In the genomic region with DNA sequence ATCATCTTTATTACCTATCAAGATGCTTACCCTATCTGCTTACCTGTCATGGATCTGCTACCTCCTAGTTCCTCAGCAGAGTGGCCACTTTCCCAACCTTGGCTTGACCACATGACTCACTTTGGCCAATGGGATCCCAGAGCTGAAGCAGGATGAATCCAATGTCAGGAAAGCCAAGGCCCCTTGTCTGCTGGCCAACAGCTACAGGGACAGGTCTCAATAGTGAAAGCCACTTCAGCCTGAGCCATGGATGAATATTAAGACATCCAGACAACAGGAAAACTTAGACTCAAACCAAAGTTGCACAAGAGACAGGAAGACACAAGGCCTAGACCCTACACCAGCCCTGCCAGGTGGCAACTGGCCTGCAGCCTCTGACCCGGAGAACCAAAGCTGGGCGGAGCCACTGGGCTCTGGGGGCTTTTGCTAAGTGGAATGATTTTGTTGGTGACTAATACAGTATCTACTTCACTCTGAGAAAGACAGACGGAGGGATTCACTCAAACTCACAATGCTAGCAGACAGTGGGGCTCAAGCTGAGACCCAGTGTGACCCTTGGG, we compare ENCODE assay signal across 16 mouse cellular contexts.
A peak's percentile ranks its signal among the peaks of the same experiment; 100 is the strongest.
DNase-seq lines count a peak whose midpoint lies in the region; ATAC-seq lines count a peak whose summit lies in the region.
"Had no signal": no experiment of that assay in that cellular context is flagged by ENCODE, and none has a peak within 500 bp of the region (broad histone marks: within the 10 kb centered on the region; RNA-seq: fewer than 3 reads in every experiment).

No protein-coding gene starts in this region.

- H3K9ac ChIP-seq in intestine, embryonic 14.5 days (ENCODE audit: low read length) = no peak overlapping the region
- no peak overlapping the region for H3K9ac ChIP-seq in intestine, embryonic 16.5 days (ENCODE audit: low read depth, low read length)
- no peak overlapping the region for H3K9ac ChIP-seq in embryonic facial prominence, embryonic 12.5 days
- no peak overlapping the region for H3K9ac ChIP-seq in heart, embryonic 12.5 days
- H3K9ac ChIP-seq: intestine, embryonic 15.5 days had no signal

- DNase-seq in intestine, embryonic 14.5 days (ENCODE audit: low spot score) = no peak
- DNase-seq in cerebellum, adult 11-12 months = no peak
- DNase-seq in lung, postnatal 10 days = no peak
- DNase-seq: cerebellum, adult 8-10 months; embryo, embryonic 11 days; liver; lung, postnatal 4 days; right cerebral cortex, postnatal 25 days had no signal

- 87% methylated on average over 3 of the region's 3 CpGs for WGBS in intestine, embryonic 14.5 days
- WGBS in intestine, embryonic 16.5 days = 77% methylated on average over 3 of the region's 3 CpGs
- WGBS in embryonic facial prominence, embryonic 12.5 days = 81% methylated on average over 3 of the region's 3 CpGs
- WGBS in heart, embryonic 12.5 days = 77% methylated on average over 3 of the region's 3 CpGs

- H3K4me2 ChIP-seq in intestine, embryonic 14.5 days (ENCODE audit: low read length) = no peak overlapping the region
- no peak overlapping the region for H3K4me2 ChIP-seq in intestine, embryonic 16.5 days (ENCODE audit: low read depth, low read length)
- no peak overlapping the region for H3K4me2 ChIP-seq in embryonic facial prominence, embryonic 12.5 days (replicated peaks)
- no peak overlapping the region for H3K4me2 ChIP-seq in heart, embryonic 12.5 days
- H3K4me2 ChIP-seq: intestine, embryonic 15.5 days had no signal

- H3K4me1 ChIP-seq in intestine, embryonic 14.5 days (replicated peaks; ENCODE audit: control insufficient read depth, insufficient read depth, low read length) = 0 out of 2 replicates have a peak, but pooled peaks cover 8% of the 10 kb centered on the region
- 0 out of 2 replicates have a peak, but pooled peaks cover 2% of the 10 kb centered on the region for H3K4me1 ChIP-seq in intestine, embryonic 16.5 days (ENCODE audit: control insufficient read depth, insufficient read depth, low read length)
- peaks cover 42% of the 10 kb centered on the region for H3K4me1 ChIP-seq in brown adipose tissue, adult 24 weeks (ENCODE audit: control insufficient read depth, insufficient read depth, insufficient read length, low read length)
- H3K4me1 ChIP-seq in embryonic facial prominence, embryonic 12.5 days = peaks cover 11% of the 10 kb centered on the region
- H3K4me1 ChIP-seq in heart, embryonic 12.5 days (replicated peaks) = peaks cover 66% of the 10 kb centered on the region

- no peaks in the 10 kb centered on the region for H3K36me3 ChIP-seq in intestine, embryonic 14.5 days (ENCODE audit: control insufficient read depth, insufficient read depth, low read length)
- no peaks in the 10 kb centered on the region for H3K36me3 ChIP-seq in intestine, embryonic 16.5 days (ENCODE audit: control insufficient read depth, insufficient read depth, low read length)
- H3K36me3 ChIP-seq in embryonic facial prominence, embryonic 12.5 days = no peaks in the 10 kb centered on the region
- H3K36me3 ChIP-seq in heart, embryonic 12.5 days = no peaks in the 10 kb centered on the region
- H3K36me3 ChIP-seq: intestine, embryonic 15.5 days had no signal

- H3K4me3 ChIP-seq in intestine, embryonic 14.5 days (ENCODE audit: low read depth, low read length) = no peak overlapping the region
- no peak overlapping the region for H3K4me3 ChIP-seq in intestine, embryonic 16.5 days (ENCODE audit: low read length)
- no peak overlapping the region for H3K4me3 ChIP-seq in brown adipose tissue, adult 24 weeks (ENCODE audit: insufficient read depth, low read depth, low read length)
- no peak overlapping the region for H3K4me3 ChIP-seq in embryonic facial prominence, embryonic 12.5 days
- H3K4me3 ChIP-seq in heart, embryonic 12.5 days = no peak overlapping the region
- H3K4me3 ChIP-seq: intestine, embryonic 15.5 days had no signal

- no peaks in the 10 kb centered on the region for H3K27me3 ChIP-seq in intestine, embryonic 14.5 days (replicated peaks; ENCODE audit: control insufficient read depth, insufficient read depth, low read length)
- H3K27me3 ChIP-seq in intestine, embryonic 16.5 days (replicated peaks; ENCODE audit: control insufficient read depth, insufficient read depth, low read length) = no peaks in the 10 kb centered on the region
- no peaks in the 10 kb centered on the region for H3K27me3 ChIP-seq in embryonic facial prominence, embryonic 12.5 days
- H3K27me3 ChIP-seq in heart, embryonic 12.5 days (replicated peaks) = no peaks in the 10 kb centered on the region
- H3K27me3 ChIP-seq: intestine, embryonic 15.5 days; Patski had no signal

- no peaks in the 10 kb centered on the region for H3K9me3 ChIP-seq in intestine, embryonic 14.5 days (ENCODE audit: control insufficient read depth, low read length)
- H3K9me3 ChIP-seq in intestine, embryonic 16.5 days (ENCODE audit: control insufficient read depth, low read length) = no peaks in the 10 kb centered on the region
- no peaks in the 10 kb centered on the region for H3K9me3 ChIP-seq in embryonic facial prominence, embryonic 12.5 days
- no peaks in the 10 kb centered on the region for H3K9me3 ChIP-seq in heart, embryonic 12.5 days (replicated peaks)
- H3K9me3 ChIP-seq: intestine, embryonic 15.5 days had no signal

- ATAC-seq in intestine, embryonic 14.5 days (replicated peaks; ENCODE audit: low FRiP score, low TSS enrichment, low read depth) = no peak
- no peak for ATAC-seq in intestine, embryonic 16.5 days
- no peak for ATAC-seq in embryonic facial prominence, embryonic 12.5 days (ENCODE audit: insufficient number of reproducible peaks, insufficient read depth, low FRiP score, low TSS enrichment)
- no peak for ATAC-seq in heart, embryonic 12.5 days (ENCODE audit: insufficient number of reproducible peaks, low FRiP score)
- no peak for ATAC-seq in activated CD4-positive, CD25-positive, alpha-beta regulatory T cell, adult 4 months
- ATAC-seq: midbrain, embryonic 16.5 days; Patski had no signal

- H3K27ac ChIP-seq in intestine, embryonic 14.5 days (ENCODE audit: low read depth) = 0 out of 2 replicates have a peak overlapping the region, but pooled peaks have one; percentile 7
- no peak overlapping the region for H3K27ac ChIP-seq in intestine, embryonic 16.5 days (ENCODE audit: low read length)
- peak overlapping the region; percentile 42 for H3K27ac ChIP-seq in brown adipose tissue, adult 24 weeks (replicated peaks; ENCODE audit: low read depth, low read length)
- 0 out of 2 replicates have a peak overlapping the region, but pooled peaks have one; percentile 37 for H3K27ac ChIP-seq in embryonic facial prominence, embryonic 12.5 days
- 0 out of 2 replicates have a peak overlapping the region, but pooled peaks have one; percentile 2 for H3K27ac ChIP-seq in heart, embryonic 12.5 days (ENCODE audit: poor library complexity, severe bottlenecking)
- H3K27ac ChIP-seq: intestine, embryonic 15.5 days had no signal
